Mouse (Mus musculus): Measurements from ENCODE around the gene Fads6.

DNA sequence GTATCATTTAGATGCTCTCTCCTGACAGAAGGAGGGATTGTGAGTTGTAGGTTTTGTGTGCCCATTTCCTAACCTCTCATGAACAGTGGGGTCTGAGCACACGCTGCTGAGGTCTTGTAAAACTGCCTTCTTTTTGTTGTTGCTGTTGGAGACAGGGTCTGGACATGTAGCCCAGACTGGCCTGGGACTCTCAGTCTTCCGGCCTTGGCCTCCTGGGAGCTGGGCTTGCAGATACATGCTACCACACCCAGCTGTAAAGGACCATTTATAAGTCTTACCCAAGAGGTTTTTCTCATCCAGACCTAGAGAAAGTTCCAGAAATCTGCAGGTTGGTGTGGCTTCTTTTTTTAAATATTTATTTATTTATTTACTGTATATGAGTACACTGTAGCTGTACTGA, 9.2 kb downstream of the Fads6 start:
- TF ChIP-seq POLR2A (IDR thresholded peaks at IDR 0.05; ENCODE audit: low read depth, low read length) (no peak), MYC (IDR thresholded peaks at IDR 0.05; ENCODE audit: low read depth, low read length) (no peak), ZKSCAN1 (IDR thresholded peaks at IDR 0.05; ENCODE audit: borderline replicate concordance, low read depth, low read length) (no peak), CTCF (conservative IDR thresholded peaks at IDR 0.05 in 1 of 2, IDR thresholded peaks at IDR 0.05 in 1 of 2; ENCODE audit: low read depth in 2 of 2, low read length in 2 of 2) (no peak), ZMIZ1 (IDR thresholded peaks at IDR 0.05; ENCODE audit: low read depth, low read length) (no peak), MEF2A (IDR thresholded peaks at IDR 0.05; ENCODE audit: borderline replicate concordance, low read depth, low read length) (no peak), NELFE (IDR thresholded peaks at IDR 0.05; ENCODE audit: low read depth, low read length) (no peak), USF2 (conservative IDR thresholded peaks at IDR 0.05; ENCODE audit: low read depth, low read length) (no peak), MAX (IDR thresholded peaks at IDR 0.05; ENCODE audit: low read length) (no peak), UBTF (IDR thresholded peaks at IDR 0.05; ENCODE audit: low read depth, low read length) (no peak), EP300 (IDR thresholded peaks at IDR 0.05; ENCODE audit: low read length) (no peak), CHD1 (IDR thresholded peaks at IDR 0.05; ENCODE audit: low read depth, low read length) (no peak), ETS1 (conservative IDR thresholded peaks at IDR 0.05; ENCODE audit: low read depth, low read length) (no peak), KAT2A (IDR thresholded peaks at IDR 0.05; ENCODE audit: insufficient replicate concordance, low read length) (no peak)
